Mouse (Mus musculus) MEL (cell line): ENCODE measurements at regions not wholly inside any gene's neighbourhood (a gene's known extent, or its start where the extent isn't known, plus 50 kb on each side); places are given as distances from the start of the nearest gene placed in this dataset.

Source experiments
- CTCF ChIP-seq, 3 experiments: IDR thresholded peaks in 2 of 3; conservative IDR thresholded peaks in 1 of 3; 2 replicates each; pipeline ENCODE4 v1.5.1; 2011 to 2012; ENCODE audit warnings: low read length in 3 of 3, low read depth in 2 of 3, mild to moderate bottlenecking in 2 of 3, improper control_type of control experiment in 1 of 3, inconsistent platforms in 1 of 3, mixed read lengths in 1 of 3, moderate library complexity in 1 of 3; ENCODE audit not compliant: control insufficient read depth in 1 of 3, insufficient read depth in 1 of 3, poor library complexity in 1 of 3, severe bottlenecking in 1 of 3
- POLR2A ChIP-seq, 2 experiments: IDR thresholded peaks; 2 replicates each; pipeline ENCODE4 v1.6.1; 2011 to 2012; ENCODE audit warnings: low read length in 2 of 2, mild to moderate bottlenecking in 2 of 2, control low read depth in 1 of 2, improper control_type of control experiment in 1 of 2, low read depth in 1 of 2, moderate library complexity in 1 of 2; ENCODE audit not compliant: control insufficient read depth in 1 of 2, insufficient read depth in 1 of 2, poor library complexity in 1 of 2
- POLR2AphosphoS5 ChIP-seq: IDR thresholded peaks from 2 replicates; pipeline ENCODE4 v1.6.1; 2012; ENCODE audit warnings: low read depth, borderline replicate concordance, mild to moderate bottlenecking, inconsistent platforms, low read length, moderate library complexity, mixed read lengths

GRCm38 (mm10) chr16:50095858-50096551 lies 295.7 kb downstream of the Cd47 start:
- TF ChIP-seq POLR2A (IDR thresholded peaks at IDR 0.05; ENCODE audit: control insufficient read depth in 1 of 2, insufficient read depth in 1 of 2, low read depth in 1 of 2, low read length in 2 of 2, poor library complexity in 1 of 2), result no peak
- no peak for TF ChIP-seq CTCF (IDR thresholded peaks at IDR 0.05 in 2 of 3, conservative IDR thresholded peaks at IDR 0.05 in 1 of 3; ENCODE audit: control insufficient read depth in 1 of 3, insufficient read depth in 1 of 3, low read depth in 2 of 3, low read length in 3 of 3, poor library complexity in 1 of 3, severe bottlenecking in 1 of 3)
- no peak for TF ChIP-seq POLR2AphosphoS5
